Mouse (Mus musculus): ENCODE measurements at regions not wholly inside any gene's neighbourhood (a gene's known extent, or its start where the extent isn't known, plus 50 kb on each side); places are given as distances from the start of the nearest gene placed in this dataset.

DNA sequence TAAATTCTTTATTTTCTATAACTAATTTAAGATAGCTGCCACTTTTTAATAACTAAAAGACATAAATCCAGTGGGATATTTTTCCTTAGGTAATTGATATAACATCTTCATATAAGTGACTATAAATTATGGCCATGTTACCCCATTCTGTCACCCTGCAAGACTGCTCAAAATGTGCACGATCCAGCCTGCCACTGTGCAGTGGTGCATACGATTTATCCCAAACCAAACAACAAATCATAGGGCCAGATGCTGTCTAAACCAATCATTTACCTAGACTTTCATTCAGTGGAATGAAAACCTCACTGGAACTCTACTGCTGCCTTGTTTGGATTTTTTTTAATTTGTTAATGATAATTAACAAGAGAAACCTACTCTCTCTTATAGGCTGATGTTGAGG is 216.5 kb downstream of the Samd5 start:
- Histone ChIP-seq H3K4me3 (ENCODE audit: insufficient read depth, poor library complexity, severe bottlenecking) (no peak overlapping the region), H3ac (ENCODE audit: control insufficient read depth, insufficient read length, low read depth) (no peak overlapping the region), H3K27me3 (ENCODE audit: control insufficient read depth, insufficient read depth, insufficient read length) (no peaks in the 10 kb centered on the region), H3K79me3 (ENCODE audit: low read depth) (no peaks in the 10 kb centered on the region), H3K79me2 (ENCODE audit: control insufficient read depth, insufficient read depth) (no peaks in the 10 kb centered on the region), H3K36me3 (ENCODE audit: control insufficient read depth, insufficient read depth) (no peaks in the 10 kb centered on the region)
- TF ChIP-seq USF1 (IDR thresholded peaks at IDR 0.05; ENCODE audit: low read depth): no peak
- TF ChIP-seq MYOG (IDR thresholded peaks at IDR 0.05; ENCODE audit: control insufficient read depth, extremely low read depth, insufficient read length): no peak
- no peak for TF ChIP-seq FOSL1 (IDR thresholded peaks at IDR 0.05; ENCODE audit: insufficient read depth, low read length, poor library complexity, severe bottlenecking)

- no peaks in the 10 kb centered on the region for H3K36me3 ChIP-seq (ENCODE audit: control insufficient read depth, insufficient read depth)
- H3ac ChIP-seq (ENCODE audit: control insufficient read depth, insufficient read length, low read depth): no peak overlapping the region
- H3K4me3 ChIP-seq (ENCODE audit: insufficient read depth, poor library complexity, severe bottlenecking): no peak overlapping the region
- H3K27me3 ChIP-seq (ENCODE audit: control insufficient read depth, insufficient read depth, insufficient read length): no peaks in the 10 kb centered on the region
- TF ChIP-seq FOSL1 (IDR thresholded peaks at IDR 0.05; ENCODE audit: insufficient read depth, low read length, poor library complexity, severe bottlenecking): no peak
- no peak for TF ChIP-seq MYOD1 (IDR thresholded peaks at IDR 0.05; ENCODE audit: control insufficient read depth, insufficient read length, low read depth)
- TF ChIP-seq MYOG (IDR thresholded peaks at IDR 0.05; ENCODE audit: control insufficient read depth, extremely low read depth, insufficient read length): no peak
- no peak for TF ChIP-seq CTCF (IDR thresholded peaks at IDR 0.05; ENCODE audit: control insufficient read depth, insufficient read depth, insufficient read length)
- no peak for TF ChIP-seq MAX (IDR thresholded peaks at IDR 0.05)
- no peak for TF ChIP-seq CEBPB (IDR thresholded peaks at IDR 0.05; ENCODE audit: low read depth)
- TF ChIP-seq USF1 (IDR thresholded peaks at IDR 0.05; ENCODE audit: low read depth): no peak
- no peaks in the 10 kb centered on the region for H3K79me2 ChIP-seq (ENCODE audit: control insufficient read depth, insufficient read depth)
- no peaks in the 10 kb centered on the region for H3K79me3 ChIP-seq (ENCODE audit: low read depth)
Measured at GRCm38 (mm10) chr10:9457222-9457621, 217.8 kb downstream of the Samd5 start.

DNA sequence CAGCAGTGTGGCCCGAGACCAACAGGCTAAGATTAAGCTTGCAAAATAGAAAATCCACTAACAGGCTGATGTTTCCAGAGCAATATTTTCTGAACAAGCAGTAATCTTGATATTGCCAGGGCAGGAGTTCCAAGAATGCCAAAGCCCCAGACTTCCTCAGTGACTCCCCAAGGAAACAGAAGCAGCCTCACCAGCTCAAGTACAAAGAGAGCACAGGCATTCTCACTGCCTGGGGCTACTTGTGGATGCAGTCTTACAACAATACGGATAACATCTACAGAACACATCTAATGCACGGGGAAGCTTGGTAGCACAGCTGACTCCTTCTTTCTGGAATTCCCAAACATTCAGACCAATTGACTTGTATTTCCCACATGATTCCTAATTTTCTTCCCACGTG is 235.9 kb downstream of the Samd5 start:
- Histone ChIP-seq H3K79me2 (ENCODE audit: control insufficient read depth, insufficient read depth) (no peaks in the 10 kb centered on the region), H3K36me3 (ENCODE audit: control insufficient read depth, insufficient read depth) (no peaks in the 10 kb centered on the region), H3K79me3 (ENCODE audit: low read depth) (no peaks in the 10 kb centered on the region), H3ac (ENCODE audit: control insufficient read depth, insufficient read length, low read depth) (no peak overlapping the region), H3K4me3 (ENCODE audit: insufficient read depth, poor library complexity, severe bottlenecking) (no peak overlapping the region), H3K27me3 (ENCODE audit: control insufficient read depth, insufficient read depth, insufficient read length) (no peaks in the 10 kb centered on the region)
- no peak for TF ChIP-seq MAX (IDR thresholded peaks at IDR 0.05)
- no peak for TF ChIP-seq MYOD1 (IDR thresholded peaks at IDR 0.05; ENCODE audit: control insufficient read depth, insufficient read length, low read depth)
- TF ChIP-seq CEBPB (IDR thresholded peaks at IDR 0.05; ENCODE audit: low read depth): no peak
- no peak for TF ChIP-seq MYOG (IDR thresholded peaks at IDR 0.05; ENCODE audit: control insufficient read depth, extremely low read depth, insufficient read length)
- no peak for TF ChIP-seq USF1 (IDR thresholded peaks at IDR 0.05; ENCODE audit: low read depth)
- no peak for TF ChIP-seq FOSL1 (IDR thresholded peaks at IDR 0.05; ENCODE audit: insufficient read depth, low read length, poor library complexity, severe bottlenecking)
- no peak for TF ChIP-seq CTCF (IDR thresholded peaks at IDR 0.05; ENCODE audit: control insufficient read depth, insufficient read depth, insufficient read length)

GRCm38 (mm10) chr10:9438366-9438765 is 236.6 kb downstream of the Samd5 start:
- no peak overlapping the region for H3K4me3 ChIP-seq (ENCODE audit: insufficient read depth, poor library complexity, severe bottlenecking)
- no peaks in the 10 kb centered on the region for H3K36me3 ChIP-seq (ENCODE audit: control insufficient read depth, insufficient read depth)
- no peaks in the 10 kb centered on the region for H3K79me2 ChIP-seq (ENCODE audit: control insufficient read depth, insufficient read depth)
- H3K79me3 ChIP-seq (ENCODE audit: low read depth): no peaks in the 10 kb centered on the region
- H3ac ChIP-seq (ENCODE audit: control insufficient read depth, insufficient read length, low read depth): no peak overlapping the region
- no peaks in the 10 kb centered on the region for H3K27me3 ChIP-seq (ENCODE audit: control insufficient read depth, insufficient read depth, insufficient read length)
- TF ChIP-seq USF1 (IDR thresholded peaks at IDR 0.05; ENCODE audit: low read depth) (no peak), MAX (IDR thresholded peaks at IDR 0.05) (no peak), CEBPB (IDR thresholded peaks at IDR 0.05; ENCODE audit: low read depth) (no peak), MYOD1 (IDR thresholded peaks at IDR 0.05; ENCODE audit: control insufficient read depth, insufficient read length, low read depth) (no peak), CTCF (IDR thresholded peaks at IDR 0.05; ENCODE audit: control insufficient read depth, insufficient read depth, insufficient read length) (no peak), MYOG (IDR thresholded peaks at IDR 0.05; ENCODE audit: control insufficient read depth, extremely low read depth, insufficient read length) (no peak), FOSL1 (IDR thresholded peaks at IDR 0.05; ENCODE audit: insufficient read depth, low read length, poor library complexity, severe bottlenecking) (no peak)

GRCm38 (mm10) chr10:9429085-9429484 is 245.9 kb downstream of the Samd5 start:
- no peak for TF ChIP-seq FOSL1 (IDR thresholded peaks at IDR 0.05; ENCODE audit: insufficient read depth, low read length, poor library complexity, severe bottlenecking)
- no peak for TF ChIP-seq USF1 (IDR thresholded peaks at IDR 0.05; ENCODE audit: low read depth)
- no peak for TF ChIP-seq MYOD1 (IDR thresholded peaks at IDR 0.05; ENCODE audit: control insufficient read depth, insufficient read length, low read depth)
- TF ChIP-seq MYOG (IDR thresholded peaks at IDR 0.05; ENCODE audit: control insufficient read depth, extremely low read depth, insufficient read length): no peak
- no peak for TF ChIP-seq CTCF (IDR thresholded peaks at IDR 0.05; ENCODE audit: control insufficient read depth, insufficient read depth, insufficient read length)
- TF ChIP-seq MAX (IDR thresholded peaks at IDR 0.05): no peak
- TF ChIP-seq CEBPB (IDR thresholded peaks at IDR 0.05; ENCODE audit: low read depth): no peak
- no peak overlapping the region for H3ac ChIP-seq (ENCODE audit: control insufficient read depth, insufficient read length, low read depth)
- no peaks in the 10 kb centered on the region for H3K79me2 ChIP-seq (ENCODE audit: control insufficient read depth, insufficient read depth)
- no peaks in the 10 kb centered on the region for H3K36me3 ChIP-seq (ENCODE audit: control insufficient read depth, insufficient read depth)
- H3K79me3 ChIP-seq (ENCODE audit: low read depth): no peaks in the 10 kb centered on the region
- no peaks in the 10 kb centered on the region for H3K27me3 ChIP-seq (ENCODE audit: control insufficient read depth, insufficient read depth, insufficient read length)
- H3K4me3 ChIP-seq (ENCODE audit: insufficient read depth, poor library complexity, severe bottlenecking): no peak overlapping the region

DNA sequence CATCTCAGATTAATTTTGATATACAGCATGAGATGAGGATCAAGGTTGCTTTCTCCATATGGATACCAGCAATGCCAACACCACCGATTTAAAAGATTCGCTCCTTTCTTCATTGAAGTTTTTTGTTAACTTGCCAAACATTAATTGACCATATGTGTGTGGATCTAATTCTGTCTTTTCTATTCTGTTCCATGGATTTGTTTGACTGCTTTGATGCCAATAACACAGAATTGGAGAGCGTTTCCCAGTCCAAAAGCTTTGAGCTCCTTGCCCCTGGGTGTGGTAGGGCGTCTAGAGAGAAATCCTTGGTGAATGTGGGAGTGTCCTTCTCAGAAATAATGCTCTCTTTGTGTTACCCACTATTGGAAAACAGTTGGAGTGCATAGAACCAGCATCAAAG is 254.3 kb downstream of the Samd5 start:
- Histone ChIP-seq H3K79me3 (ENCODE audit: low read depth) (no peaks in the 10 kb centered on the region), H3ac (ENCODE audit: control insufficient read depth, insufficient read length, low read depth) (no peak overlapping the region), H3K4me3 (ENCODE audit: insufficient read depth, poor library complexity, severe bottlenecking) (no peak overlapping the region), H3K36me3 (ENCODE audit: control insufficient read depth, insufficient read depth) (no peaks in the 10 kb centered on the region), H3K27me3 (ENCODE audit: control insufficient read depth, insufficient read depth, insufficient read length) (no peaks in the 10 kb centered on the region), H3K79me2 (ENCODE audit: control insufficient read depth, insufficient read depth) (no peaks in the 10 kb centered on the region)
- TF ChIP-seq MAX (IDR thresholded peaks at IDR 0.05) (no peak), FOSL1 (IDR thresholded peaks at IDR 0.05; ENCODE audit: insufficient read depth, low read length, poor library complexity, severe bottlenecking) (no peak), MYOD1 (IDR thresholded peaks at IDR 0.05; ENCODE audit: control insufficient read depth, insufficient read length, low read depth) (no peak), CEBPB (IDR thresholded peaks at IDR 0.05; ENCODE audit: low read depth) (no peak), MYOG (IDR thresholded peaks at IDR 0.05; ENCODE audit: control insufficient read depth, extremely low read depth, insufficient read length) (no peak), USF1 (IDR thresholded peaks at IDR 0.05; ENCODE audit: low read depth) (no peak), CTCF (IDR thresholded peaks at IDR 0.05; ENCODE audit: control insufficient read depth, insufficient read depth, insufficient read length) (no peak)

All from C2C12 (cell line).